Mouse (Mus musculus) MEL (cell line): ENCODE data around the gene Rhou.

Experiments used
- GABPA ChIP-seq: IDR thresholded peaks from 2 replicates; pipeline ENCODE4 v1.6.1; 2012; ENCODE audit warnings: low read depth, mild to moderate bottlenecking, inconsistent platforms, low read length, improper control_type of control experiment, moderate library complexity
- KAT2A ChIP-seq: conservative IDR thresholded peaks from 2 replicates; pipeline ENCODE4 v1.6.1; 2012; ENCODE audit warnings: low read depth, low read length, improper control_type of control experiment, inconsistent platforms
- POLR2AphosphoS5 ChIP-seq: IDR thresholded peaks from 2 replicates; pipeline ENCODE4 v1.6.1; 2012; ENCODE audit warnings: low read depth, borderline replicate concordance, mild to moderate bottlenecking, inconsistent platforms, low read length, moderate library complexity, mixed read lengths

GRCm38 (mm10) chr8:123696167-123696566, 42.4 kb downstream of the Rhou start:
- no peak for TF ChIP-seq KAT2A
- no peak for TF ChIP-seq POLR2AphosphoS5
- no peak for TF ChIP-seq GABPA
